Mouse (Mus musculus): ENCODE data around the gene Kdm4a.

- no peak for TF ChIP-seq CTCF (IDR thresholded peaks at IDR 0.05; ENCODE audit: low read depth)
- no peak for TF ChIP-seq EP300 (IDR thresholded peaks at IDR 0.05; ENCODE audit: low read depth)
Observed at GRCm38 (mm10) chr4:118112601-118113000, 67.2 kb downstream of the Kdm4a start.

Measured in heart, postnatal 0 days (tissue).